Mouse (Mus musculus): ENCODE data around the gene Coro1b.

DNA sequence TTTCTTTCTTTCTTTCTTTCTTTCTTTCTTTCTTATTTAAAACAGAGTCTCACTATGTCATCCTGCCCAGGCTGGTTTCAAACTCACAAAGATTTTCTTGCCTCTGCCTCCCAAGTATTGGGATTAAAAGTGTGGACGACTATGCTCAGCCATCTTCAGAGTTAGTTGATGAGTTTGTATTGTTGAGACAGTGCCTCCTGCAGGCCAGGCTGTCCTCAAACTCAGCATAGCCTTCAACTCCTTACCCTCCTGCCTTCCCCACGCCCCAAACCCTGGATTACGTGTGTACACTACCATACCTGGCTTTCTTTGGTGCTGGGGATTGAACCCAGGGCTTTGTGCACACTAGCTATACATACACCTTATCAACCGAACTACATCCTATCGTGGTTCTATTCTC, 12.0 kb upstream of the Coro1b start:
- TF ChIP-seq EP300 (IDR thresholded peaks at IDR 0.05; ENCODE audit: low read depth): no peak
- TF ChIP-seq CTCF (IDR thresholded peaks at IDR 0.05; ENCODE audit: low read depth): no peak
